Mouse (Mus musculus) gastrocnemius, postnatal 36 days (tissue): ENCODE measurements around the gene Abcc2. TPM values are rescaled to one million over a fixed set of nuclear protein-coding genes. Genes with fewer than 3 reads are reported as not detected.

Experiments used
- DNase-seq, 2 experiments: peaks; one replicate each; pipeline ENCODE4 v3.0.0; 2022
- intact Hi-C: fragments of 180-260 bp; cut with DNase I; formaldehyde crosslinking; loops from one replicate; pipeline ENCODE4 v1.15.1; 2025
- total RNA-seq, 2 experiments: library from RNA; stranded (reverse); gene quantifications; 2 replicates each; pipeline ENCODE4 v1.2.3; 2021

The Abcc2 gene
- total RNA-seq, 2 experiments from 2014 or later = not detected

- intact Hi-C loops = no loop called here
- DNase-seq = no peak
Observed at GRCm38 (mm10) chr19:43847056-43847455, 65.1 kb downstream of the Abcc2 start.

- DNase-seq = no peak
Observed at GRCm38 (mm10) chr19:43847966-43848365, 66.0 kb downstream of the Abcc2 start.

GRCm38 (mm10) chr19:43850026-43850425 is 68.0 kb downstream of the Abcc2 start:
- intact Hi-C loops = no loop called here
- peak in 1 of 2 experiments; percentile 2 for DNase-seq

More at GRCm38 (mm10) chr19:43847966-43848365, 66.0 kb downstream of the Abcc2 start:
- intact Hi-C loops = no loop called here

- peak in 1 of 2 experiments; percentile 6 for DNase-seq
- intact Hi-C loops = loop anchor here (2.0 kb wide), 1 partner anchor 55 kb away; no protein-coding TSS in a partner anchor
Observed at GRCm38 (mm10) chr19:43851996-43852630, 70.1 kb downstream of the Abcc2 start.

- DNase-seq = peak in 1 of 2 experiments; percentile 8
- intact Hi-C loops = loop anchor here (2.0 kb wide), 1 partner anchor 54 kb away; no protein-coding TSS in a partner anchor
Observed at GRCm38 (mm10) chr19:43852837-43853545, 71.0 kb downstream of the Abcc2 start.

GRCm38 (mm10) chr19:43857347-43857746 is 75.4 kb downstream of the Abcc2 start:
- no peak for DNase-seq
- intact Hi-C loops = no loop called here

- no peak for DNase-seq
- intact Hi-C loops = no loop called here
Observed at GRCm38 (mm10) chr19:43870418-43870817, 88.4 kb downstream of the Abcc2 start.

GRCm38 (mm10) chr19:43874351-43874750 is 92.4 kb downstream of the Abcc2 start:
- DNase-seq = no peak
- intact Hi-C loops = no loop called here

GRCm38 (mm10) chr19:43875996-43876395 is 94.0 kb downstream of the Abcc2 start:
- intact Hi-C loops = no loop called here

GRCm38 (mm10) chr19:43877364-43877763 is 95.4 kb downstream of the Abcc2 start:
- intact Hi-C loops = no loop called here
- DNase-seq = no peak

More at GRCm38 (mm10) chr19:43875996-43876395, 94.0 kb downstream of the Abcc2 start:
- DNase-seq = peak; percentile 37 to 42

- DNase-seq = no peak
- intact Hi-C loops = no loop called here
Observed at GRCm38 (mm10) chr19:43878111-43879092, 96.4 kb downstream of the Abcc2 start.

- peak; percentile 62 to 64 for DNase-seq
- intact Hi-C loops = no loop called here
Observed at GRCm38 (mm10) chr19:43879401-43880212, 97.6 kb downstream of the Abcc2 start.

- no peak for DNase-seq
- intact Hi-C loops = no loop called here
Observed at GRCm38 (mm10) chr19:43880420-43880819, 98.4 kb downstream of the Abcc2 start.

- intact Hi-C loops = no loop called here
- no peak for DNase-seq
Observed at GRCm38 (mm10) chr19:43881615-43882014, 99.6 kb downstream of the Abcc2 start.

GRCm38 (mm10) chr19:43882895-43883573 is 101.0 kb downstream of the Abcc2 start:
- intact Hi-C loops = no loop called here
- peak in 1 of 2 experiments; percentile 9 for DNase-seq

GRCm38 (mm10) chr19:43884668-43885498 is 102.9 kb downstream of the Abcc2 start:
- no peak for DNase-seq
- intact Hi-C loops = no loop called here

GRCm38 (mm10) chr19:43886371-43887099 is 104.5 kb downstream of the Abcc2 start:
- DNase-seq = no peak
- intact Hi-C loops = no loop called here

GRCm38 (mm10) chr19:43887242-43887641 is 105.2 kb downstream of the Abcc2 start:
- intact Hi-C loops = no loop called here
- no peak for DNase-seq
